Mouse (Mus musculus): ENCODE data around the gene St8sia1.

DNA sequence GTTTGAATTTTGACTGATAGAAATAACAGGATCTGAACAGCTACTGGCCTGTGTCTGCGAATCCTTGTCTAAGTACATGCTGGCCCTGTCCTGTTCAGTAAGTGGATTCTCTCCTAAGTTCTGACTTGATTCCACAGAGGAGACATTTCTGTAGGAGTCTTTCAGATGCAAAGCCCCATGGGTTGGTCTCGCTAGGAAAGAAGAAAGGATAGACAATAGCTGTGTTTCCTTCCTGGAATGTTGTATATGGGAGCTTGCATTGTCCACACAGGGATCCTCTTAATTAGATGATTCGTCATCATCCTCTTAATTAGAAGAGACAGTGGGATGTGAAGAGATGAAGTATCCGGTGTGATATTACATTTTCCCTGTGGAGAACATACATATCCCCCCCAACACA is 117.4 kb downstream of the St8sia1 start:
- no peak for TF ChIP-seq POLR2A (IDR thresholded peaks at IDR 0.05; ENCODE audit: low read depth, low read length)
- no peak for TF ChIP-seq CTCF (IDR thresholded peaks at IDR 0.05; ENCODE audit: extremely low read depth, insufficient read depth, insufficient read length, insufficient replicate concordance)

Data from spleen, adult 2 months (tissue).